Mouse (Mus musculus) splenic B cell, adult 2 months (primary cell): ENCODE data around the gene Gm16506.
"Not testable (repeated sequence)": the region's sequence is repeated elsewhere in the genome, so short reads cannot be mapped to it uniquely, and the experiment has no call there.

Source experiments
- DNase-seq: peaks from one replicate; pipeline ENCODE4 v3.0.0-alpha.2; 2011; ENCODE audit warnings: low read depth, low spot score
- H3K27me3 ChIP-seq: 2 replicates; pipeline ENCODE4 v1.6.1; 2012; ENCODE audit warnings: mild to moderate bottlenecking, low read length, moderate library complexity, mixed read lengths; ENCODE audit not compliant: control insufficient read depth, poor library complexity, insufficient read depth, severe bottlenecking
- H3K36me3 ChIP-seq: 2 replicates; pipeline ENCODE4 v1.6.1; 2012; ENCODE audit warnings: mild to moderate bottlenecking, low read length, moderate library complexity, mixed read lengths; ENCODE audit not compliant: control insufficient read depth, poor library complexity, insufficient read depth, severe bottlenecking

The Gm16506 gene

GRCm38 (mm10) chr14:43727385-43727784, at the start of gene Gm16506:
Gene Gm16506, minus strand, starts transcription at chr14:43727485.
- DNase-seq, H3K27me3 ChIP-seq, H3K36me3 ChIP-seq: not testable (repeated sequence)

- H3K27me3 ChIP-seq, DNase-seq, H3K36me3 ChIP-seq: not testable (repeated sequence)
Measured at GRCm38 (mm10) chr14:43747566-43747965, 20.3 kb upstream of the Gm16506 start, which contains the start of gene Gm6526. Gene Gm6526, plus strand, starts transcription at chr14:43747866.

- H3K27me3 ChIP-seq, DNase-seq, H3K36me3 ChIP-seq: not testable (repeated sequence)
Measured at GRCm38 (mm10) chr14:43697621-43698020, 29.7 kb downstream of the Gm16506 start, which contains the start of gene Gm7324. Gene Gm7324, plus strand, starts transcription at chr14:43697828.

GRCm38 (mm10) chr14:43677099-43677498, 50.2 kb downstream of the Gm16506 start, which contains the start of gene Gm8165:
Gene Gm8165, minus strand, starts transcription at chr14:43677199.
- H3K27me3 ChIP-seq, H3K36me3 ChIP-seq, DNase-seq: not testable (repeated sequence)
